In genomic region chr4:155233878-155234277, GRCm38 (mm10) we compare ENCODE assay signal across 8 mouse cellular contexts. TPM values are rescaled to one million over a fixed set of nuclear protein-coding genes. Genes with fewer than 3 reads are reported as not detected.
DNase-seq lines count a peak whose midpoint lies in the region; ATAC-seq and TF ChIP-seq lines count a peak whose summit lies in the region.

No protein-coding gene starts in this region.

- H3K4me2 ChIP-seq in embryonic facial prominence, embryonic 14.5 days (ENCODE audit: low read depth, low read length): peak overlapping the region; percentile 40
- H3K4me2 ChIP-seq in midbrain, embryonic 12.5 days (replicated peaks): no peak overlapping the region

- no peaks in the 10 kb centered on the region for H3K36me3 ChIP-seq in embryonic facial prominence, embryonic 14.5 days (ENCODE audit: control insufficient read depth, insufficient read depth, low read length)
- H3K36me3 ChIP-seq in heart, adult 2 months (ENCODE audit: control insufficient read depth, insufficient read depth, low read length): no peaks in the 10 kb centered on the region; the same call in 1 of the 2 replicates
- no peaks in the 10 kb centered on the region for H3K36me3 ChIP-seq in midbrain, embryonic 12.5 days

- H3K9me3 ChIP-seq in embryonic facial prominence, embryonic 14.5 days (ENCODE audit: control insufficient read depth, low read length): no peaks in the 10 kb centered on the region
- no peaks in the 10 kb centered on the region for H3K9me3 ChIP-seq in midbrain, embryonic 12.5 days

- H3K9ac ChIP-seq in embryonic facial prominence, embryonic 14.5 days (ENCODE audit: low read depth, low read length): peak overlapping the region; percentile 63
- peak overlapping the region; percentile 70 for H3K9ac ChIP-seq in heart, adult 2 months (ENCODE audit: low read depth, low read length)
- H3K9ac ChIP-seq in midbrain, embryonic 12.5 days (replicated peaks): no peak overlapping the region

- 0 out of 2 replicates have a peak, but pooled peaks have one; percentile 26 for TF ChIP-seq EP300 in heart, adult 2 months (IDR thresholded peaks at IDR 0.05; ENCODE audit: insufficient read depth, low read depth, low read length)

- H3K27me3 ChIP-seq in embryonic facial prominence, embryonic 14.5 days (replicated peaks; ENCODE audit: control insufficient read depth, insufficient read depth, low read length): no peaks in the 10 kb centered on the region
- H3K27me3 ChIP-seq in heart, adult 2 months (ENCODE audit: control insufficient read depth, insufficient read depth, low read length): no peaks in the 10 kb centered on the region
- no peaks in the 10 kb centered on the region for H3K27me3 ChIP-seq in midbrain, embryonic 12.5 days

- peak overlapping the region; percentile 100 for H3K27ac ChIP-seq in embryonic facial prominence, embryonic 14.5 days (replicated peaks; ENCODE audit: low read depth, low read length)
- peak overlapping the region; percentile 99 for H3K27ac ChIP-seq in heart, adult 2 months
- peak overlapping the region; percentile 88 for H3K27ac ChIP-seq in midbrain, embryonic 12.5 days (replicated peaks)

- intact Hi-C loops in heart, adult 2 months (cut with DNase I): loop anchor here (1.0 kb wide), 1 partner anchor 11 kb away; no protein-coding TSS in a partner anchor
- intact Hi-C loops in left cerebral cortex, postnatal 4 days (cut with DNase I): no loop called here

- no peaks in the 10 kb centered on the region for H3K79me2 ChIP-seq in heart, adult 2 months (replicated peaks; ENCODE audit: control insufficient read depth, insufficient read depth, low read length)

- no peak overlapping the region for H3K4me3 ChIP-seq in embryonic facial prominence, embryonic 14.5 days (ENCODE audit: low read depth, low read length)
- no peak overlapping the region; the same call in 1 of the 2 replicates for H3K4me3 ChIP-seq in heart, adult 2 months
- no peak overlapping the region for H3K4me3 ChIP-seq in midbrain, embryonic 12.5 days

- peaks cover 58% of the 10 kb centered on the region for H3K4me1 ChIP-seq in embryonic facial prominence, embryonic 14.5 days (ENCODE audit: control insufficient read depth, insufficient read depth, low read length)
- peaks cover 30% of the 10 kb centered on the region for H3K4me1 ChIP-seq in heart, adult 2 months (ENCODE audit: control insufficient read depth, insufficient read depth, low read length)
- peaks cover 36% of the 10 kb centered on the region for H3K4me1 ChIP-seq in midbrain, embryonic 12.5 days

- peak; percentile 70 for DNase-seq in retina, postnatal 1 day
- DNase-seq in retina, embryonic 14.5 days (ENCODE audit: low spot score): no peak
- peak; percentile 96 for DNase-seq in embryonic facial prominence, embryonic 14.5 days (ENCODE audit: low spot score)
- peak; percentile 88 to 89 for DNase-seq in heart, adult 2 months
- peak; percentile 78 for DNase-seq in kidney, adult 18-20 months
- peak; percentile 49 for DNase-seq in left cerebral cortex, postnatal 4 days
- peak; percentile 74 to 83 for DNase-seq in urinary bladder, postnatal 36 days (ENCODE audit: low spot score in 2 of 2)

- TF ChIP-seq CTCF in heart, adult 2 months (IDR thresholded peaks at IDR 0.05): no peak

- 1% methylated on average over 10 of the region's 10 CpGs for WGBS in embryonic facial prominence, embryonic 14.5 days
- WGBS in heart, adult 2 months: 2% methylated on average over 10 of the region's 10 CpGs
- 49% methylated on average over 10 of the region's 10 CpGs for WGBS in midbrain, embryonic 12.5 days

- peak; percentile 82 for ATAC-seq in embryonic facial prominence, embryonic 14.5 days (ENCODE audit: low read depth)
- ATAC-seq in midbrain, embryonic 12.5 days (ENCODE audit: low FRiP score, low read depth): no peak; the same call in 1 of the 2 replicates

- TF ChIP-seq POLR2A in heart, adult 2 months (IDR thresholded peaks at IDR 0.05; ENCODE audit: insufficient read depth, low read depth, low read length): peak; percentile 51; the same call in 1 of the 2 replicates

RNA-seq across cellular contexts. Expression of gene Ski, which starts 11.5 kb away (rescaled TPM):
- polyA plus RNA-seq in embryonic facial prominence, embryonic 14.5 days (2014; fragmentation: Nextera tagmentation; extraction: Ambion mirVana): 34.1 and 34.9 TPM in 2 replicates
- 10 to 100 TPM; 56.7 to 56.8 TPM for total RNA-seq in heart, adult 2 months (2021)
- 34.9 and 46.0 TPM in 2 replicates for polyA plus RNA-seq in heart, adult 2 months (2012; rRNA removed)
- total RNA-seq in left cerebral cortex, postnatal 4 days (2021): 100 to 1,000 TPM; 117 to 121 TPM
- 11.2 and 12.2 TPM in 2 replicates for polyA plus RNA-seq in midbrain, embryonic 12.5 days (2016; fragmentation: Nextera tagmentation; extraction: Ambion mirVana)

RNA-seq across cellular contexts. Expression of gene Faap20, which starts 15.7 kb away (rescaled TPM):
- polyA plus RNA-seq in embryonic facial prominence, embryonic 14.5 days (2014; fragmentation: Nextera tagmentation; extraction: Ambion mirVana): 66.1 and 68.5 TPM in 2 replicates
- total RNA-seq in heart, adult 2 months (2021): 10 to 100 TPM; 14.4 to 16.7 TPM
- polyA plus RNA-seq in heart, adult 2 months (2012; rRNA removed): 26.7 and 30.3 TPM in 2 replicates
- total RNA-seq in left cerebral cortex, postnatal 4 days (2021): 10 to 100 TPM; 32.1 to 33.0 TPM
- polyA plus RNA-seq in midbrain, embryonic 12.5 days (2016; fragmentation: Nextera tagmentation; extraction: Ambion mirVana): 102 TPM in 2 replicates
